Mouse (Mus musculus) thymus, adult 2 months (tissue): ENCODE data around the gene Ppard. TPM values are rescaled to one million over a fixed set of nuclear protein-coding genes. Genes with fewer than 3 reads are reported as not detected.

Experiments used
- DNase-seq: peaks from one replicate; pipeline ENCODE4 v3.0.0; 2021
- H3K27ac ChIP-seq: fragments of 200-500 bp; 2 replicates; pipeline ENCODE4 v1.5.1; 2012; ENCODE audit warnings: low read length, control low read depth; ENCODE audit not compliant: control insufficient read depth, insufficient read depth
- H3K27me3 ChIP-seq: fragments of 200-500 bp; 2 replicates; pipeline ENCODE4 v1.6.1; 2012; ENCODE audit warnings: mild to moderate bottlenecking, low read length, moderate library complexity, mixed read lengths; ENCODE audit not compliant: control insufficient read depth, insufficient read depth
- H3K36me3 ChIP-seq: fragments of 200-500 bp; 2 replicates; pipeline ENCODE4 v1.6.1; 2012; ENCODE audit warnings: mild to moderate bottlenecking, low read length, moderate library complexity; ENCODE audit not compliant: control insufficient read depth, insufficient read depth
- H3K4me1 ChIP-seq: fragments of 200-500 bp; replicated peaks from 2 replicates; pipeline ENCODE4 v1.6.1; 2012; ENCODE audit warnings: low read length; ENCODE audit not compliant: control insufficient read depth, insufficient read depth
- H3K4me3 ChIP-seq: fragments of 200-500 bp; 2 replicates; pipeline ENCODE4 v1.5.1; 2012; ENCODE audit warnings: mild to moderate bottlenecking, low read length, control low read depth, moderate library complexity; ENCODE audit not compliant: control insufficient read depth, insufficient read depth
- CTCF ChIP-seq: fragments of 200-500 bp; IDR thresholded peaks from 2 replicates; pipeline ENCODE4 v1.5.1; 2012; ENCODE audit warnings: mild to moderate bottlenecking, control low read depth, low read length, moderate library complexity, borderline replicate concordance; ENCODE audit not compliant: control insufficient read depth, poor library complexity, insufficient read depth; ENCODE audit errors: extremely low read depth
- POLR2A ChIP-seq: fragments of 200-500 bp; IDR thresholded peaks from 2 replicates; pipeline ENCODE4 v1.6.1; 2012; ENCODE audit warnings: mild to moderate bottlenecking, low read length, control low read depth, moderate library complexity; ENCODE audit not compliant: control insufficient read depth, poor library complexity, insufficient read depth; ENCODE audit errors: extremely low read depth
- WGBS: fragments of 180-500 bp; shearing (Covaris S2); methylation state at CpG from one replicate; pipeline ENCODE4 v1.1.7; 2018; 5-methylcytosine and 5-hydroxymethylcytosine counted together
- polyA plus RNA-seq: library from polyadenylated mRNA; depleted of rRNA; stranded (reverse); fragments of >200 nt; gene quantifications from 2 replicates; pipeline ENCODE4 v1.2.3, GENCODE M21; 2012

Gene Ppard
- polyA plus RNA-seq, 1 experiment: 51.6 TPM

DNA sequence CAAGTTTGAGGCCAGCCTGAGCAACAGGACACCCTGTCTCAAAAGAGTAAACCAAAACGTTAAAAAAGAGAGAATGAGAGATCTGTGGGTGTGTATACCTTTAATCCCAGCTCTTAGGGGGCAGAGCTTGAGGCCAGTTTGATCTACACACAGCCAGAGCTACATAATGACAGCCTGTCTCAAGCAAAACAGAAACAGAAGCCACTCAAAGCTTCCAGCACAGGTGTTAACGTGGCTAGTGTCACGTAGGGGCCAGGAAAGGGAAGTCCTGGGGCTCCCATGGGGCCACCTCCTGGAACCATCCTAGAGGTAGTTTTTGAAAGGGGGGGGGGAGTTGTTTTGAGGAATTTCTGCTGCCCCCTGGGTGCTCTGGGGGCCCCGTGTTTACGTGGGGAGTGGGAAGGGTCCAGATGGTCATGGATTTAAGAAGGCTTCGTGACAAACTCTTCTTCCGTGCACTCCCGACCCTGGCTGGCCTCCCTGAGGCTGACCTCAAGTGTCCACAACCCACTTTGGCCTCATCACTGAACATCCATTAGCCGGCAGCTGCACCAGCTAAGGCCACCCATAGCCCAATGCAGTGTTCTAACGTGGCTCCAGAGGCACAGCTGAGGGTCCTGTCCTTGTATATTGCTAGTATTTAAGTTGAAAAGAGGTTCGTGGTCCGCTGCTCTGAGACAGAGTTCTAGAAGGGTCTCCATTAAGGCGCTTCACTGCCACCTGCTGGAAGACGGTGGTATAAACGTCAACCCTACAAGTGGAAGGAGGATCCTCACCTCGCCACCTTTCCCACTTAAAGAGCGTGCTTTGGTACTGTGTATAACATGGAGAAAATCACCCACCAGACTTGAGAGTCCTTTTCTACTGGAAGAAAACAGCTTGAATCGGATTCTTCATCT lies 76.0 kb downstream of the Ppard start:
- 9% methylated on average over 18 of the region's 18 CpGs for WGBS
- Histone ChIP-seq H3K4me3 (no peak overlapping the region), H3K27me3 (no peaks in the 10 kb centered on the region), H3K36me3 (no peaks in the 10 kb centered on the region), H3K27ac (no peak overlapping the region), H3K4me1 (peaks cover 21% of the 10 kb centered on the region)
- DNase-seq: peak; percentile 91
- TF ChIP-seq POLR2A: no peak

DNA sequence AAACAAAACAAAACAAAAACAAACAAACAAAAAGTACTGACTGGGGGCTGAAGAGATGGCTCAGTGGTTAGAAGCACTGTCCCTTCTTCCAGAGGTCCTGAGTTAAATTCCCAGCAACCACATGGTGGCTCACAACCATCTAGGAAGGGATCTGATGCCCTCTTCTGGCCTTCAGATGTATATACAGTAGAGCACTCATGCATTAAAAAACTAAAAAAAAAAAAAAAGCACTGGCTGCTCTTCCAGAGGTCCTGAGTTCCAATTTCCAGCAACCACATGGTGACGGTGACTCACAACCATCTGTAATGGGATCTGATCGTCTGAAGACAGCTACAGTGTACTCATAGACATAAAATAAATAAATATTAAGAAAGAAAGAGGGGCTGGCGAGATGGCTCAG lies 78.3 kb downstream of the Ppard start:
- Histone ChIP-seq H3K27ac (no peak overlapping the region), H3K4me3 (no peak overlapping the region), H3K36me3 (no peaks in the 10 kb centered on the region), H3K4me1 (peaks cover 28% of the 10 kb centered on the region), H3K27me3 (no peaks in the 10 kb centered on the region)
- TF ChIP-seq CTCF (no peak), POLR2A (no peak)
- no peak for DNase-seq
- 92% methylated on average over 3 of the region's 3 CpGs for WGBS

DNA sequence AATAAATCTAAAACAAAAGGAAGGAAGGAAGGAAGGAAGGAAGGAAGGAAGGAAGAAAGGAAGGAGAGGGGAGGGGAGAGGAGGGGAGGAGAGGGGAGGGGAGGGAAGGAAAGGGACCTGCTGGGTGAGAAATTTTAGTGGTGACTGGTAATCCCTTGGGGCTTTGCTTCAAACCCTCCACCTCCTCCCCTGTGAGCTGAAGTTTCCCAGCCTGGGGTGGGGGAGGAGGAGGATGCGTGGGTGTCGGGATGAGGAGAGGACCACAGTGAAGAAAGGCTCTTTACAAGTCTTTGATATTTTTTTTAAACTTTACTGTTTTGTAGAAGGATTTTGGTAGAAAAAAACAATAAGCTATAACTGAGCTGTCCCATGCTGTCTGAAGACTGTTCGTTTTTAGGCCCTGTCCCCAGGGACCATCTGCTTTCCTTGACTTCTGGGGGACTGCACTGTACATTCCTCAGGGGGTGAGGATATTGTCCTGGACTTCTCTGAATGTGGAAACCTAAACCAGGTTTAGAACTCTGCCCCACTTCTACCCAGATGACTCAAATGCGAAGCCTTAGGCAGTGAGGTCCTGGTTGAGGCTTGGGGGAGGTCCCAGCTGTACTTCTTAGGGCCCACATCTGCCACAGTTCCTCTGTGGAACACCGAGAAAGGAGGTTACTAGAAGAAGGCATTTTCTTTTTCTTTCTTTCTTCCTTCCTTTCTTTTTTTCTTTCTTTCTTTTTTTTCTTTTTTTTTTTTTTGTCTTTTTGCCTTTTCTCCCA lies 79.0 kb downstream of the Ppard start:
- 51% methylated on average over 5 of the region's 5 CpGs for WGBS
- Histone ChIP-seq H3K27me3 (no peaks in the 10 kb centered on the region), H3K36me3 (no peaks in the 10 kb centered on the region), H3K4me3 (no peak overlapping the region), H3K4me1 (peaks cover 28% of the 10 kb centered on the region), H3K27ac (peak overlapping the region; percentile 0; the same call in 1 of the 2 replicates)
- TF ChIP-seq POLR2A: no peak
- TF ChIP-seq CTCF: no peak
- DNase-seq: no peak

DNA sequence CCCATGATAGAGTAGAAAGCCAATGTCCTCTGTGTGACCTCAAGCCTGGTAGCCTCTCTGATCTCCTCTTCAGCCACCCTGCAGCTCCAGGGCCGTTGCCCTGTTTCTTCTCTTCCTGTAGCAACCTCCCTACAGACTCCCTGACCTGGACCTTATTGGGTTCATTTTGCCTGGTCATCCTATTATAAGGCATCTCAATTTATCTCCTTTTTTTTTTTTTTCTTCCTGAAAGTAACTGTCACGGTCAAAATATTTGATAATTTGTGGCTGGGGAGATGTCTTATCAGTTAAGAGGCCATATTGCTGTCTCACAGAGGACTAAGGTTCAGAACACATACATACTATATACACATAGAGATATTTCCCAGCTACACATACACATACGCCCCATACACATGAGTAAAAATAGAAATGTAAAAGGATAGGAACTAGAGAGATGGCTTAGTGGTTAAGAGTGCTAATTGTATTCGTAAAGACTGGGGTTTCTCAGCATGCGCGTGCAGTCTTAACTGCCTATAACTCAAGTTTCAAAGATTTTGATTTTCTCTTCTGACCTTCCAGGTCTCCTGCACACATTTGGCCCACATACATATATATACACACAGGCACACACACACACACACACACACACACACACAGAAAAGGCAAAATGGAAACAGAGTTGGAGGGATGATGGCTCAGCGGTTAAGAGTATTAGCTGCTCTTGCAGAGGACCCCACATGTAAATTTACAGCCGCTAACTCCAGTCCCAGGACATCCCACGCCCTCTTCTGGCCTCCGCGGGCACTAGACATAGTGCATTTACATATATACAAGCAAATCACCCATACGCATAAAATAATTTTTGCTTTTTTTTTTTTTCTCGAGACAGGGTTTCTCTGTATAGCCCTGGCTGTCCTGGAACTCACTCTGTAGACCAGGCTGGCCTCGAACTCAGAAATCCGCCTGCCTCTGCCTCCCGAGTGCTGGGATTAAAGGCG lies 80.0 kb downstream of the Ppard start:
- DNase-seq: peak; percentile 42
- Histone ChIP-seq H3K27ac (no peak overlapping the region), H3K36me3 (no peaks in the 10 kb centered on the region), H3K4me3 (peak overlapping the region; percentile 33), H3K27me3 (no peaks in the 10 kb centered on the region), H3K4me1 (peaks cover 28% of the 10 kb centered on the region)
- WGBS: 22% methylated on average over 17 of the region's 17 CpGs
- TF ChIP-seq POLR2A: no peak
- no peak for TF ChIP-seq CTCF

DNA sequence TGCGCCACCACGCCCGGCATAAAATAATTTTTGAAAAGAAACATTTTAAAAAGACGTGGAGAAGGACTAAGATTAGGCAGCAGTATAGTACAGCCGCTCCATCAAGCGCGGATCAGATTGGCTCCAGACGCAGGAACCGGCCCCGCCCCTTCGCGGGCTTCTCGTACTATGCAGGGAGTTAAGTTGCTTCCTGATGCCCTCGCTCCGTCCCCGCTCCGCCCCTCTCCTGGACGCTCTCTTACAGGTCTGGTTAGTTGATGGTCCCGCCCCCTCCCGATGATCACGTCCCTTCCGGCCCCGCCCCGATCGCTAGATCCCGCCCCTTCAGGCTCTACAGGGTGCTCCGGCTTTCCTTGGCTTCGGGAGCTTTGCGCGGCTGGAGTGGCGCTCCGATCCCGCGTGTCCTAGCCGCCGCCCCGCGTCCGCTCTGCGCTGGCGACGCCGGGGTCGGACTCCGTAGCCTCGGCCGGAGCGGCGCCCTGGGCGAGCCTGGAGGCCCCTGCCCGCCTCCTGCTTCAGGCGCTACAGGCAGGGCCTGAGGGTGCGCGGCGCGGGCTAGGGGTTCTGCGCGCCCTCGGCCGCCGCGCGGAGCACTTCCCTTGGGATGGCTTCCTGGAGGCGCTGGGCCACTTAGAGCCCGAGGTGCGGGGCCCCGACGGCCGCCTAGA lies 80.8 kb downstream of the Ppard start, which contains the start of gene Fance:
TSS of gene Fance (plus strand) at position 308 of the 668 bp plus-strand sequence.
- peaks cover 22% of the 10 kb centered on the region for H3K4me1 ChIP-seq

More for the DNA sequence above, 80.8 kb downstream of the Ppard start, which contains the start of gene Fance:
- DNase-seq: peak; percentile 95
- Histone ChIP-seq H3K4me3 (peak within 1 kb of the TSS; percentile 91), H3K27ac (no peak within 1 kb of the TSS), H3K27me3 (no peaks in the 10 kb centered on the region), H3K36me3 (0 out of 2 replicates have a peak, but pooled peaks cover 5% of the 10 kb centered on the region)
- TF ChIP-seq POLR2A (peak; percentile 64; the same call in 1 of the 2 replicates), CTCF (peak; percentile 16; the same call in 1 of the 2 replicates)
- WGBS: under 1% methylated on average over 69 of the region's 69 CpGs
